Mouse (Mus musculus): ENCODE measurements around the gene Pagr1a.

The Pagr1a gene

DNA sequence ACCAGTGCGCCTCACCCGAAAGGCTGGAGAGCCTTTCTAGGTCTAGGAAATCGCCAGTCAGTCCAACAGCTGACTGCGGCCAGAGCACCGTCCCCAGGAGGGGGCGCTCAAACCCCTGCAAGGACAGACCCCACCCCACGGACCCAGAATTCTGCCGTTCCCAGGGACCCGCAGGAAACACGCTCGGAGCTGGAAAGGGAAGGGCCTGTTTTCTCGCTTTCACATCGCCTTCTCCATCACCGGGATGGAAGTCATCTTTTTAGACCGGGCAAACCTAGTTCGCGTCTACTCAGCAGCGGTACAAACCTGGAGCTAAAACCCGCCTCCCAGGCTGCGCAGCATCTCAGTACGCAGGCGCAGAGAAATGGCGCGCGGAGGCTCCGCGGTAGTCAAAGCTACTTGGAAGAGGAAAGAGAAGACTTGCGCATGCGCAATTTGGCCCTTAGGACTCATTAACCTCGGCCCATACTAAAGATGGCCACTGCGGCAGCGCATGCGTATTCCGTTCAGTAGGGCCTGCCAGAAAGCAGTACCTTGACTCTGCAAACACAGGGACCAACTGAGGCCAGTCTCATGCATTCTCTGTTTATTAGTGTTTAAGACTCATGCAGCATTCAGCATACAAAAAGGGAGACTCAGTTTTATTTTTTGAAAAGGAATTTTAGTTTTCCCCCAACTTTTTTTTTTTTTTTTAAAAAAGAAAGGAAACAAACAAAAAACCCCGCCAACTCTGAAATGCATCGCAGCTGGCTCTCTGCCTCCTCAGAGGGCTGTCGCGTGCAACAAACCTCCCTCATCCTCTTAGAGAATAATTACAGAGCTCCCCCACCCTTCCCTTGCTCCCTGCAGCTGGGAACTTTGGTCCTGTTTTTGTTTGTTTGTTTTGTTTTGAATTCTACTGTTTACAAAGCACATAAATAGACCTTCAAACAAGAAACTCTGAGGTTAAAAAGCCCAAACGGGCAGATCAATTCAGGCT lies at the start of gene Pagr1a:
TSS of gene Pagr1a (minus strand) at position 382 of the 979 bp plus-strand sequence.
- DNase-seq (ENCODE audit: low read depth), result peak; percentile 100

DNA sequence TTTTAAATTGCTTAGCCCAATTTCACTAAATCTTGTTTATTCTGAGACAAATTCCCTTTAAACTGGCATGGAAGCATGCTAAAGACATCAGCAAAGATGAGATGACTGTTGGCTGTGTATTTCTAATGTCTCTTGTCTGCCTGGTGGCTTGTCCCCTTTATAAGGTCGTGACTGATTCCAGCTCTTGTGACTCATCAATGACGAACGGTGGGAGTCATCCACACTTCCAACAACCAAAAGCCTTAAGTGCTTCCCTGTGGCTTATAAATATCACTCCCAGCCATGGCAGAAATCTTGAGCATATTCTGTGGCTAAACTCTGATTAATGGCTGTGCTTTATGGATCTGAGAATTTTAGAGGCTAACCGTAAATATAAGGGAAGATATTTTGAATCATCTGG lies 49.2 kb upstream of the Pagr1a start:
- peak; percentile 29 for DNase-seq (ENCODE audit: low read depth)

DNA sequence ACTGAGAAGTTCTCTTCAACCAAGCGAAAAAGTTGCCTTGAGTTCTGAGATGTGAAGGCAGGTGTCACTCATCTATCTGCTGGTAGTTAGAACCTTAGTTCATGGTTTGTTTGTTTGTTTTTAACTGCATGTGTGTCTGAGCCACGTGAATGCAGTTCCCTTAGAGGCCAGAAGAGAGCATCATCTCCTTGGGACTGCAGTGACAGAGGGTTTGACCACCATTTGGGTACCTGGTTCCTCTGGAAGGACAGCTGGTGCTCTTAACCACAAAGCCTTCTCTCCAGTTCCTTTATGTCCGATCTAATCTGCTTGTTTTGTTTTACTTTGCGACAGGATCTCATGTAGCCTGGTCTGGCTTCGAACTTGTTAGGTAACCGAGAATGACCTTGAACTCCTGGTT lies 48.4 kb upstream of the Pagr1a start:
- DNase-seq (ENCODE audit: low read depth), result peak; percentile 66

- no peak for DNase-seq (ENCODE audit: low read depth)
Observed at GRCm38 (mm10) chr7:127055026-127055585, 38.0 kb upstream of the Pagr1a start.

- peak; percentile 91 for DNase-seq (ENCODE audit: low read depth)
Observed at GRCm38 (mm10) chr7:127041851-127042672, 24.9 kb upstream of the Pagr1a start, which contains the start of gene Kif22. Kif22 (minus strand) TSS chr7:127042471.

- DNase-seq (ENCODE audit: low read depth), result peak; percentile 33
Observed at GRCm38 (mm10) chr7:127031244-127031643, 14.1 kb upstream of the Pagr1a start.

GRCm38 (mm10) chr7:127030172-127030571 lies 13.0 kb upstream of the Pagr1a start:
- DNase-seq (ENCODE audit: low read depth), result peak; percentile 54

- no peak for DNase-seq (ENCODE audit: low read depth)
Observed at GRCm38 (mm10) chr7:127027885-127028284, 10.7 kb upstream of the Pagr1a start.

DNA sequence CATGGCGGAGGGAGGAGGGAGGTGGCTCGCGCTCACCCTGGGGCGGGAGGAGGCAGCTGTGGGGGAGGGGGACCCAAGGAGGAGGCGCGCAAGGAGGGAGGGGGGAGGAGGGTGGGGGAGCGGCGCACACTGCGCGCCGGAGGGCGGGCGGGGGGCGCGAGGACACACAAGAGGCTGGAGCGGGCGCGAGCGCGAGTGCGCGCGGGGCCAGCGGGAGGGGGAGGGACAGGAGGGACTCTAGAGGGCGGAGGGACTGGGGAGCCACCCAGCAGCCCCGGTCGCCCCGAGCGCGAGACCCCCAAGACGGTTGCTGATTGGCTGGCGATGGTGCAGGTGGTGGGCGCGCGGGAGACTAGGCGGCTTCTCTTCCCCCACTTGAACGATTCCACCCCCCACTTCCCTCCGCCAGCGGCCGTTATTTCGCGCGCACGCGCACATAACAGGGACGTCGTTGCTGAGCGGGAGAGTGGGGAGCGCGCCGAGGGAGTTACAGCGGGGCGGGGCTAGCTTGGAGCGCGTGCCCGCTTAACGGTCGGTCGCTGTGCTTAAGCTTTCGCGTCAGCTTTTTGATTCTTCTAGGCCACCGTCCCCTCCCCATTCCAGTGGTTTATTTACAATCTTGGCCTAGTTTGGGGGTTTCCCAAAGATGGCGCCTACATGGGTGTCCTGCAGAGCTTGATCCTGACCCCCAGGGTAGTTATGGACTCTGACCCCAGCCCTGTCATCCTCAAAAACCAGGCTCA lies 10.0 kb upstream of the Pagr1a start, which contains the start of gene Maz:
TSS of gene Maz (minus strand) at position 54 of the 743 bp plus-strand sequence.
- DNase-seq (ENCODE audit: low read depth), result peak; percentile 100

DNA sequence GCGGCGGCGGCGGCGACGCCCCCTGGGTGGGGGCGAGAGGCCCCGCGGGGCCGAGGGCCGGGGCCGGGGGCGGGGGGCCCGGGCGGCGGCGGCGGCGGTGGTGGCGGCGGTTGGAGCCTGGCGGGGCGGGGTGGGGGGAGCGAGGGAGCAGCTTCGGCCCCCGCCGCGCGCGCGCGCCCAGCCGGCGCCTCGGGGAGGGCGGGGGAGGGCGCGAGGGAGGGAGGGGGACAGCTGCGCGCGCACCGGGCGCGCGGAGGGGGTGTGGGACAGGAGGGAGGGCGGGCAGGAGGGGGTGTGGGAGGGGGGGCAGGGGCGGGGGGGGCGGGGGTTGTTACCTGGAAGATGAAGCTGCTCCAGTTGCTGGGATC lies 9.4 kb upstream of the Pagr1a start:
- no peak for DNase-seq (ENCODE audit: low read depth)

GRCm38 (mm10) chr7:127026161-127026600 lies 9.0 kb upstream of the Pagr1a start:
- DNase-seq (ENCODE audit: low read depth), result peak; percentile 82

- DNase-seq (ENCODE audit: low read depth), result no peak
Observed at GRCm38 (mm10) chr7:127025556-127026160, 8.5 kb upstream of the Pagr1a start.

DNA sequence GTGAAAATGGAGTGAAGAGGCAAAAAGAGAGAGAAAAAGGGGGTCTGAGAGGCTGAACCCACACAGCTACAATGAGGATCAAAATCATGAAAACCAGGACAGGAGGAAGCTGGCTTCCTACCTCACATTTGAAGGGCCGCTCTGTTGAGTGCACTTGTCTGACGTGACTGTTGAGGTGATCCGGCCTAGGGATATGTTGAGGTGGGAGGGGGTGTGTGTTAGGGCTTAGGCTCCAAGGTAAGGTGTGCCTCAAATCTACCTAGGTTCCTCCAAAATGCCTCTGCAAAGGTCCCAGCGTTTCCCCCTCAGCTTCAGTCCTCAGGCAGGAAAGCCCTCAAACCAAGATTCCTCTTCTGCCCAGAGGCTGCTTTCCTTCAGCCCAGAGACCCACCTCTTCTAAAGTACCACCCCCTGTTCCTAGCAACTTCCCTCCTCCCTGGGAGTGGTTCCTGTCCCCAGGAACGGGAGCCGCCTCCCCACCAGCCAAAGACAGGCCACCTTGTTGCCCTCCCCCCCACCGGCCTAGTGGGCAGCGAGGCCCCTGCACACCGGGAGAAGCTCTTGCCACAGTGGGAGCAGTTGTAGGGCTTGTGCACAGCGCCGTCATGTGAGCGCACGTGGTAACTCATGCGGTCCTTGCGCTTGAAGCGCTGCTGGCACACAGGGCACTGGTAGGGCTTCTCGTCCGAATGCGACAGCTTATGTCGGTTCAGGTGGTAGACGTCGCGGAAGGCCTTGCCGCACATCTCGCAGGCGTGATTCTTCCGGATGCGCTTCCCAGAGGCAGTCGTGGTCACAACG lies 7.8 kb upstream of the Pagr1a start:
- peak; percentile 92 for DNase-seq (ENCODE audit: low read depth)

- DNase-seq (ENCODE audit: low read depth), result peak; percentile 57
Observed at GRCm38 (mm10) chr7:127023896-127024690, 6.9 kb upstream of the Pagr1a start.

- DNase-seq (ENCODE audit: low read depth), result no peak
Observed at GRCm38 (mm10) chr7:127023272-127023691, 6.1 kb upstream of the Pagr1a start.

DNA sequence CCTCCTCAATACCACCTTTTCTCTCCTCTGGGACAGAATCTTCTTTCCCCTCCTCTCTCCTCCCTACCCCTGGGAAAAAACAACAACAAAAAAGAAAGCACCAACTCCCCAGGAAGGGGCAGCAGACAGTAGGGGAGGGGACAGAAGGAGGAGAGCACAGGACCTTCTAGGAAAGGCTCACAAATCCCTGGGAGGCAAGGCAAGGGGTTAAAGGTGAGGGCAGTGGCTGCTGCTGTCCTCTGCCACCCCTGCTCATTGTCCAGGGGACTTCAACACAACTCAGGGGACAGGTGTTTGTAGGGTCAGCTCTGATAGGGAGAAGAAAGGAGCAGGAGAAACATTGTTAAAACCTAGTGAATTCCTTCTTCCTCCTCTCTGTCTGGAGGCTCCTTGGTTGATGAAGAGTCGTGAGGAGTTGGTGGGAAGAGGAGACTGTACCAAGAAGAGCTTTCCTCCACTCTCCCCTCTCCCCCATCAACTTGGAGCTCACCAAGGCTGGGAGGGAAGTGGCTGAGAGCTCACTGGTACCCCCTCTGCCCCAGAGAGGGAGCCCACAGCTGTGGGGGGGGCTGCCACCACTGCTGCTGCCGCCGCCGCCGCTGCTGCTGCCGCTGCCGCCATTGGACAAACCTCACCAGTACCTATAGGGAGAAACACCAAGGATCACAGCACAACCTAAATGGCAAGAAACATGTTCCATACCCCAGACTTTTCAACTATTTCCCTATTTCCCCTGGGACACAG lies 5.5 kb upstream of the Pagr1a start:
- DNase-seq (ENCODE audit: low read depth), result no peak

- peak; percentile 25 for DNase-seq (ENCODE audit: low read depth)
Observed at GRCm38 (mm10) chr7:127021563-127022527, 4.7 kb upstream of the Pagr1a start.

Data from 416B (cell line).